Comparison of ENCODE assay signal across 8 mouse cellular contexts in genomic region chr5:137647827-137648601, GRCm38 (mm10). TPM values are rescaled to one million over a fixed set of nuclear protein-coding genes. Genes with fewer than 3 reads are reported as not detected.
DNase-seq lines count a peak whose midpoint lies in the region; ATAC-seq lines count a peak whose summit lies in the region.
"Had no signal": no experiment of that assay in that cellular context is flagged by ENCODE, and none has a peak within 500 bp of the region (broad histone marks: within the 10 kb centered on the region; RNA-seq: fewer than 3 reads in every experiment).

No protein-coding gene starts in this region.

- H3K9me3 ChIP-seq in liver, embryonic 12.5 days (replicated peaks): no peaks in the 10 kb centered on the region
- H3K9me3 ChIP-seq in limb, embryonic 10.5 days (replicated peaks): no peaks in the 10 kb centered on the region
- no peaks in the 10 kb centered on the region for H3K9me3 ChIP-seq in neural tube, embryonic 13.5 days

- H3K4me2 ChIP-seq in liver, embryonic 12.5 days: no peak overlapping the region
- no peak overlapping the region for H3K4me2 ChIP-seq in neural tube, embryonic 13.5 days

- WGBS in liver, embryonic 12.5 days (ENCODE audit: insufficient replicate concordance): 41% methylated on average over 9 of the region's 9 CpGs
- 56% methylated on average over 9 of the region's 9 CpGs for WGBS in limb, embryonic 10.5 days
- WGBS in neural tube, embryonic 13.5 days: 67% methylated on average over 9 of the region's 9 CpGs

- H3K4me3 ChIP-seq in liver, embryonic 12.5 days: no peak overlapping the region
- peak overlapping the region; percentile 21; the same call in 1 of the 2 replicates for H3K4me3 ChIP-seq in limb, embryonic 10.5 days
- no peak overlapping the region for H3K4me3 ChIP-seq in neural tube, embryonic 13.5 days

- H3K27me3 ChIP-seq in liver, embryonic 12.5 days (replicated peaks): peaks cover 46% of the 10 kb centered on the region
- peaks cover 44% of the 10 kb centered on the region for H3K27me3 ChIP-seq in limb, embryonic 10.5 days (ENCODE audit: low read depth, poor library complexity, severe bottlenecking)
- peaks cover 43% of the 10 kb centered on the region for H3K27me3 ChIP-seq in neural tube, embryonic 13.5 days

- DNase-seq in liver: no peak
- DNase-seq in T-cell, adult 2 months (ENCODE audit: low spot score): peak; percentile 39
- peak; percentile 43 for DNase-seq in limb, embryonic 10.5 days (ENCODE audit: low spot score)
- no peak for DNase-seq in right cerebral cortex, postnatal 14 days
- DNase-seq in thymus, adult 18-20 months: no peak
- DNase-seq: lung, adult 18-20 months had no signal

- no peak overlapping the region for H3K27ac ChIP-seq in liver, embryonic 12.5 days
- H3K27ac ChIP-seq in limb, embryonic 10.5 days: peak overlapping the region; percentile 77
- no peak overlapping the region for H3K27ac ChIP-seq in neural tube, embryonic 13.5 days (replicated peaks)

- H3K36me3 ChIP-seq in liver, embryonic 12.5 days: peaks cover 22% of the 10 kb centered on the region
- peaks cover 23% of the 10 kb centered on the region for H3K36me3 ChIP-seq in limb, embryonic 10.5 days
- H3K36me3 ChIP-seq in neural tube, embryonic 13.5 days: peaks cover 12% of the 10 kb centered on the region

- peaks cover 72% of the 10 kb centered on the region for H3K4me1 ChIP-seq in liver, embryonic 12.5 days
- peaks cover 54% of the 10 kb centered on the region for H3K4me1 ChIP-seq in limb, embryonic 10.5 days
- peaks cover 34% of the 10 kb centered on the region for H3K4me1 ChIP-seq in neural tube, embryonic 13.5 days (replicated peaks)

- H3K9ac ChIP-seq in liver, embryonic 12.5 days: no peak overlapping the region
- H3K9ac ChIP-seq in neural tube, embryonic 13.5 days: no peak overlapping the region

- ATAC-seq in liver, embryonic 12.5 days: peak; percentile 69
- ATAC-seq in neural tube, embryonic 13.5 days (ENCODE audit: low read depth): 0 out of 2 replicates have a peak, but pooled peaks have one; percentile 50

RNA-seq across cellular contexts. Expression of gene Irs3, which starts 2.5 kb away (rescaled TPM):
- 0.05 and 0.07 TPM in 2 replicates for polyA plus RNA-seq in liver, embryonic 12.5 days (2016; fragmentation: Nextera tagmentation; extraction: Ambion mirVana)
- polyA plus RNA-seq in limb, embryonic 10.5 days (2016; fragmentation: Nextera tagmentation; extraction: Ambion mirVana): 0.23 and 0.48 TPM in 2 replicates
- polyA plus RNA-seq in neural tube, embryonic 13.5 days (2015; fragmentation: Nextera tagmentation; extraction: Ambion mirVana): 0.20 TPM in 1 of 2 replicates, not detected in the other

RNA-seq across cellular contexts. Expression of gene Sap25, which starts 6.9 kb away (rescaled TPM):
- 6.0 and 6.5 TPM in 2 replicates for polyA plus RNA-seq in liver, embryonic 12.5 days (2016; fragmentation: Nextera tagmentation; extraction: Ambion mirVana)
- 8.0 and 9.7 TPM in 2 replicates for polyA plus RNA-seq in limb, embryonic 10.5 days (2016; fragmentation: Nextera tagmentation; extraction: Ambion mirVana)
- 5.6 and 6.5 TPM in 2 replicates for polyA plus RNA-seq in neural tube, embryonic 13.5 days (2015; fragmentation: Nextera tagmentation; extraction: Ambion mirVana)

RNA-seq across cellular contexts. Expression of gene Gm20605, which starts 19.0 kb away (rescaled TPM):
- 7.8 and 9.0 TPM in 2 replicates for polyA plus RNA-seq in liver, embryonic 12.5 days (2016; fragmentation: Nextera tagmentation; extraction: Ambion mirVana)
- 12.6 and 14.8 TPM in 2 replicates for polyA plus RNA-seq in limb, embryonic 10.5 days (2016; fragmentation: Nextera tagmentation; extraction: Ambion mirVana)
- polyA plus RNA-seq in neural tube, embryonic 13.5 days (2015; fragmentation: Nextera tagmentation; extraction: Ambion mirVana): 6.7 and 7.9 TPM in 2 replicates

RNA-seq across cellular contexts. Expression of gene Lrch4, which starts 19.1 kb away (rescaled TPM):
- 33.4 and 36.0 TPM in 2 replicates for polyA plus RNA-seq in liver, embryonic 12.5 days (2016; fragmentation: Nextera tagmentation; extraction: Ambion mirVana)
- 25.9 and 32.2 TPM in 2 replicates for polyA plus RNA-seq in limb, embryonic 10.5 days (2016; fragmentation: Nextera tagmentation; extraction: Ambion mirVana)
- polyA plus RNA-seq in neural tube, embryonic 13.5 days (2015; fragmentation: Nextera tagmentation; extraction: Ambion mirVana): 23.8 and 24.5 TPM in 2 replicates

RNA-seq across cellular contexts. Expression of gene Fbxo24, which starts 19.2 kb away (rescaled TPM):
- 0.10 TPM in 1 of 2 replicates, not detected in the other for polyA plus RNA-seq in liver, embryonic 12.5 days (2016; fragmentation: Nextera tagmentation; extraction: Ambion mirVana)
- polyA plus RNA-seq in limb, embryonic 10.5 days (2016; fragmentation: Nextera tagmentation; extraction: Ambion mirVana): 0.11 and 0.60 TPM in 2 replicates
- polyA plus RNA-seq in neural tube, embryonic 13.5 days (2015; fragmentation: Nextera tagmentation; extraction: Ambion mirVana): 0.17 and 0.20 TPM in 2 replicates

Comparison
In these comparisons a context has a peak if more than half of its experiments do, and no peak if none do; other contexts are left out.
1. DNase-seq: peak in T-cell, adult 2 months (single experiment) and limb, embryonic 10.5 days (single experiment); none in liver (single experiment), right cerebral cortex, postnatal 14 days (single experiment) and thymus, adult 18-20 months (0 of 2).